Mouse (Mus musculus) liver, embryonic 14.5 days (tissue): ENCODE measurements around the gene Dner. TPM values are rescaled to one million over a fixed set of nuclear protein-coding genes. Genes with fewer than 3 reads are reported as not detected.

Source experiments
- ATAC-seq: fragments of 200-750 bp; cut with Nextera tagmentation; 2 replicates; pipeline ENCODE4 v1.8.0; 2017; ENCODE audit warnings: moderate number of reproducible peaks, mild to moderate bottlenecking, moderate library complexity; ENCODE audit not compliant: insufficient read depth
- DNase-seq, 3 experiments: peaks; one replicate each; pipeline ENCODE4 v3.0.0-alpha.2; 2012 to 2013; ENCODE audit warnings: low read depth in 3 of 3, low spot score in 3 of 3
- H3K27ac ChIP-seq: fragments of 300-500 bp; sonication (generic); 2 replicates; pipeline ENCODE4 v1.5.1; 2014; ENCODE audit warnings: moderate library complexity, mild to moderate bottlenecking, control low read depth, inconsistent platforms
- H3K27me3 ChIP-seq: fragments of 300-500 bp; sonication (generic); 2 replicates; pipeline ENCODE4 v1.6.1; 2014; ENCODE audit warnings: mild to moderate bottlenecking, low read length, moderate library complexity; ENCODE audit not compliant: control insufficient read depth, insufficient read depth
- H3K36me3 ChIP-seq: fragments of 300-500 bp; sonication (generic); replicated peaks from 2 replicates; pipeline ENCODE4 v1.6.1; 2014; ENCODE audit warnings: low read depth; ENCODE audit not compliant: control insufficient read depth, insufficient read depth
- H3K4me1 ChIP-seq, 2 experiments: fragments of 200-500 bp in 1 of 2; fragments of 300-500 bp in 1 of 2; sonication (generic) in 1 of 2; replicated peaks; 2 replicates each; pipeline ENCODE4 v1.6.1; 2012 to 2014; ENCODE audit warnings: antibody characterized with exemption in 1 of 2, inconsistent platforms in 1 of 2, low read length in 1 of 2; ENCODE audit not compliant: control insufficient read depth in 2 of 2, insufficient read depth in 2 of 2
- H3K4me2 ChIP-seq: fragments of 300-500 bp; sonication (generic); 2 replicates; pipeline ENCODE4 v1.6.1; 2014; ENCODE audit warnings: low read depth, mild to moderate bottlenecking, control low read depth, moderate library complexity
- H3K4me3 ChIP-seq, 2 experiments: fragments of 200-500 bp in 1 of 2; fragments of 300-500 bp in 1 of 2; sonication (generic) in 1 of 2; 2 replicates each; pipeline ENCODE4 v1.5.1; 2012 to 2014; ENCODE audit warnings: low read depth in 2 of 2, low read length in 2 of 2, mild to moderate bottlenecking in 2 of 2, control low read depth in 1 of 2, inconsistent platforms in 1 of 2, moderate library complexity in 1 of 2; ENCODE audit not compliant: insufficient read depth in 1 of 2
- H3K9ac ChIP-seq: fragments of 300-500 bp; sonication (generic); replicated peaks from 2 replicates; pipeline ENCODE4 v1.6.1; 2014; ENCODE audit warnings: mild to moderate bottlenecking, control low read depth, moderate library complexity
- H3K9me3 ChIP-seq: fragments of 300-500 bp; sonication (generic); 2 replicates; pipeline ENCODE4 v1.6.1; 2016; ENCODE audit warnings: low read length, mixed read lengths; ENCODE audit not compliant: control insufficient read depth
- CTCF ChIP-seq: IDR thresholded peaks from 2 replicates; pipeline ENCODE4 v1.5.1; 2016; ENCODE audit warnings: antibody characterized with exemption, low read depth, control low read depth
- EP300 ChIP-seq: IDR thresholded peaks from 2 replicates; pipeline ENCODE4 v1.6.1; 2016; ENCODE audit warnings: antibody characterized with exemption, low read depth
- WGBS: fragments of 180-500 bp; shearing (Covaris S2); extraction: QIAGEN DNeasy Blood & Tissue Kit; methylation state at CpG from one replicate; pipeline ENCODE4 v1.1.7; 2014; ENCODE audit not compliant: insufficient replicate concordance; 5-methylcytosine and 5-hydroxymethylcytosine counted together
- polyA plus RNA-seq, 2 experiments: library from polyadenylated mRNA; depleted of rRNA in 1 of 2; stranded (reverse) in 1 of 2; unstranded in 1 of 2; fragments of >200 nt; fragmentation: Nextera tagmentation in 1 of 2; extraction: Ambion mirVana in 1 of 2; gene quantifications; 2 replicates each; pipeline versions ENCODE4 v1.2.1 to v1.2.3; 2012 to 2014

Dner gene
- polyA plus RNA-seq, 2 experiments = 0.02 TPM; not detected in 1

- Histone ChIP-seq H3K27me3 (no peaks in the 10 kb centered on the region), H3K4me3 (no peak overlapping the region), H3K27ac (no peak overlapping the region), H3K36me3 (no peaks in the 10 kb centered on the region), H3K9ac (no peak overlapping the region), H3K9me3 (no peaks in the 10 kb centered on the region), H3K4me1 (peaks cover 0 to 2% of the 10 kb centered on the region in 2 experiments; a peak in 1 of 4 replicates), H3K4me2 (no peak overlapping the region)
- WGBS = 24% methylated on average over 4 of the region's 4 CpGs
- no peak for TF ChIP-seq EP300
- TF ChIP-seq CTCF = no peak
- DNase-seq (peak; percentile 1 to 37 (median 7)), ATAC-seq (no peak)
Measured at GRCm38 (mm10) chr1:84406891-84407290, 289.1 kb downstream of the Dner start.

DNA sequence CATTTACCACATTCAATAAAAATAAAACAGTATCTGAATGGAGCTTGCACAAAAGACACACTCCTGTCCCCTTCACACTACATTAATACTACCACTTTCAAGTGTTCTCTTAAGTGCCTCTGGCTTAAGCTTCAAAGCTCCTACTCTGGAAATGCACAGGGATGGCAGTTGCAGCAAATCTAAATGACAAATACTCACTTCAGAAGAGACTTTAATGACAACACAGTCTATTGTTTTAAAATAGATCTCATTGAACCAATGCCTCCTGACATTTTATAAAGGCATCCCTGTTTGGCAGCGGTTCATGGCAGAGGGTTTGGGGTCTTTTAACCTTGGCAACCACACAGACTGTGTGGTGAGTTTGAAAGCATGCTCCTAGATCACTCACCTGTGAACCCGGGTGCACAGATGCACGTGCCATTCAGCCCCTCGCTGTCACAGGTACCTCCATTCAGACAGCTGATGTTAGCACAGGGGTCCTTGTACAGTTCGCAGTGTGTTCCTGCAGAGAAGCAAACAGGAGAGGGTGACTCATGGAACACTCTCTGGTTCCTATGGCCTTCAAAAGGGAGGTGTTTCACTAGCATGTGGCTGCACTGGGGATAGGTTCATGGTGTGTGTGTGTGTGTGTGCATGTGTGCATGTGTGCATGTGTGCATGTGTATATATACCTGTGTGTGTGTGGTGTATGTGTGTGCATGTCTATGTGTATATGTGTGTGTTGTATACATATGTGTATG lies 290.3 kb downstream of the Dner start:
- Histone ChIP-seq H3K27me3 (no peaks in the 10 kb centered on the region), H3K27ac (no peak overlapping the region), H3K9me3 (no peaks in the 10 kb centered on the region), H3K4me3 (no peak overlapping the region), H3K4me2 (no peak overlapping the region), H3K9ac (no peak overlapping the region), H3K36me3 (no peaks in the 10 kb centered on the region), H3K4me1 (peaks cover 0 to 2% of the 10 kb centered on the region in 2 experiments; a peak in 1 of 4 replicates)
- DNase-seq (no peak), ATAC-seq (no peak)
- WGBS = 66% methylated on average over 5 of the region's 5 CpGs
- TF ChIP-seq CTCF = no peak
- TF ChIP-seq EP300 = no peak

DNA sequence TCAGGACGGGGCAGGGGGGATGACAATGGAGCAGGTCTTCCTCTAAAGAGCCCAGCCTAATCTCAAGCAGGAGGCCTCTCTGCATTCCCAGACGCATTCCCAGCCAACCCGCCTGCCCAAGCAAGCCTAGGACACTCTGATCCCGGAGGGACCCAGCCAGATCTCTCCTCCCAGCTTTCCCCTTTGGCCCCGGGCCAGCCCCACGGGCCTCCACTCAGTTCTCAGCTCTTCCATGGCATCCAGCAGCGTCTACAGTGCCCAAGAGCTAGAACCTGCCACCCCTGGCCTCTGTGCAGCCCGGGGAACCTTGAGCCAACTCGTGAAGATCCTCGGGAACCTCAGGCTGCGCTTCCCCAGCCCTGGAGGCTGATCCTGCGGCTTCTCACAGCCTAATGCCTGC lies 291.1 kb downstream of the Dner start:
- Histone ChIP-seq H3K9me3 (no peaks in the 10 kb centered on the region), H3K36me3 (no peaks in the 10 kb centered on the region), H3K27me3 (no peaks in the 10 kb centered on the region), H3K27ac (no peak overlapping the region), H3K4me3 (no peak overlapping the region), H3K4me1 (peaks cover 0 to 2% of the 10 kb centered on the region in 2 experiments; a peak in 1 of 4 replicates), H3K4me2 (no peak overlapping the region), H3K9ac (no peak overlapping the region)
- ATAC-seq = no peak
- no peak for DNase-seq
- TF ChIP-seq EP300 (no peak), CTCF (no peak)
- WGBS = 49% methylated on average over 12 of the region's 12 CpGs

DNA sequence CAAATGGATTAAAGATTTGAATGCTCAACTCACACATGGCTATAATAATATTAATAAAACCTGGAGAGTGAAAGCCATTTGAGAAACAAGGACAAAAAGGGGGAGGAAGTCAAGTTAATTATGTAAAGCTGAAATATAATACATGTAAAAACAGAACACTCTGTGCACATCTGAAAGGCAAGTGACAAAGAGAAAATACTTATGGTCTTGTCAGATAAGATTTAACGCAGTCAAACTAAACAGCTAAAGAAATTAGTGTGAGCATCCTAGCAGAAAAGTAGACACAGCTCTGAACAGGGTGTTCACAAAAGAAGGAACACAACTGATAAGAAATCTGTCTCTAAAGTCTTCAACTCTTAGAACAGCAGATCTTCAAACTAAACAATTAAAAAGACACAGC lies 293.9 kb downstream of the Dner start:
- TF ChIP-seq CTCF = no peak
- no peak for TF ChIP-seq EP300
- H3K27me3 ChIP-seq = no peaks in the 10 kb centered on the region
- DNase-seq = no peak
- no peak overlapping the region for H3K4me2 ChIP-seq
- 75% methylated on average over 1 of the region's 1 CpGs for WGBS
- no peak for ATAC-seq
- H3K36me3 ChIP-seq = no peaks in the 10 kb centered on the region
- no peak overlapping the region for H3K27ac ChIP-seq
- no peaks in the 10 kb centered on the region for H3K9me3 ChIP-seq
- no peak overlapping the region for H3K9ac ChIP-seq
- no peak overlapping the region for H3K4me3 ChIP-seq
- H3K4me1 ChIP-seq = no peaks in the 10 kb centered on the region; a peak in 1 of 4 replicates

DNA sequence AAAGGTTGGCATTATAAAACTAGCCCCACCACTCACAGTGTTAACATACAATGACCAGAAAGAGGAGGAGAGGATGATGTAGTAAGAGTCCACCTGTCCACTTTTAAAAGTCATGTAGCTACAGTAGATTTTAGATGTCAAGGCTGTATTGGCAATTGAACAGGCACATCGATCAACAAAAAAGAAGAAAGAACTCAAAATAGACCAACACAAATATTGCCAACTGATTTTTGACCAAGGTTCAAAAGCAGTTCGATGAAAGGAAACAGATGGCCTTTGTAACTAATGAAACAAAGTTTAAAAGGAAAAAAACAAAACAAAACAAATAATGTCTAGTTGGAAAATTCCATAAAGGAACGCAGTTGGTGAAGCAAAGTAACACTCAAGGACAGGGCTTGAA lies 296.4 kb downstream of the Dner start:
- DNase-seq (no peak), ATAC-seq (no peak)
- H3K9me3 ChIP-seq = no peaks in the 10 kb centered on the region
- no peak overlapping the region for H3K4me2 ChIP-seq
- H3K4me3 ChIP-seq = no peak overlapping the region
- no peaks in the 10 kb centered on the region for H3K36me3 ChIP-seq
- 61% methylated on average over 3 of the region's 3 CpGs for WGBS
- H3K4me1 ChIP-seq = no peaks in the 10 kb centered on the region
- H3K27me3 ChIP-seq = no peaks in the 10 kb centered on the region
- no peak overlapping the region for H3K9ac ChIP-seq
- TF ChIP-seq EP300 (no peak), CTCF (no peak)
- no peak overlapping the region for H3K27ac ChIP-seq
